Mouse (Mus musculus) T-helper 2 cell (primary cell): ENCODE data around the gene Ccdc174.

Source experiments
- in situ Hi-C: fragments of 300-600 bp; cut with MboI, MseI; formaldehyde crosslinking; loops from one replicate; pipeline ENCODE4 v1.15.1; 2025; ENCODE audit warnings: high pct_unique_total_duplicates

Ccdc174 gene

GRCm38 (mm10) chr6:91917286-91917685 lies 39.4 kb downstream of the Ccdc174 start:
- in situ Hi-C loops, result no loop called here

GRCm38 (mm10) chr6:91917716-91918115 lies 39.9 kb downstream of the Ccdc174 start:
- in situ Hi-C loops, result no loop called here

GRCm38 (mm10) chr6:91931231-91931630 lies 53.4 kb downstream of the Ccdc174 start:
- in situ Hi-C loops, result no loop called here

GRCm38 (mm10) chr6:91938491-91938890 lies 60.6 kb downstream of the Ccdc174 start:
- in situ Hi-C loops, result no loop called here

GRCm38 (mm10) chr6:91948426-91948825 lies 70.6 kb downstream of the Ccdc174 start:
- in situ Hi-C loops, result no loop called here
